Mouse (Mus musculus): ENCODE data around the gene Stk39. TPM values are rescaled to one million over a fixed set of nuclear protein-coding genes. Genes with fewer than 3 reads are reported as not detected.

Gene Stk39
- polyA plus RNA-seq, 1 experiment from 2014 or later: 7.8 TPM

- DNase-seq (ENCODE audit: low spot score) (no peak), ATAC-seq (replicated peaks; ENCODE audit: low FRiP score) (no peak)
- Histone ChIP-seq H3K36me3 (ENCODE audit: control insufficient read depth, insufficient read depth, low read length) (no peaks in the 10 kb centered on the region), H3K9ac (ENCODE audit: low read depth, low read length) (no peak overlapping the region), H3K4me1 (replicated peaks; ENCODE audit: control insufficient read depth, insufficient read depth, low read length) (no peaks in the 10 kb centered on the region), H3K4me3 (ENCODE audit: low read depth, low read length) (no peak overlapping the region), H3K9me3 (ENCODE audit: control insufficient read depth, low read length) (no peaks in the 10 kb centered on the region), H3K27me3 (replicated peaks; ENCODE audit: control insufficient read depth, insufficient read depth, low read length) (no peaks in the 10 kb centered on the region), H3K4me2 (no peak overlapping the region), H3K27ac (ENCODE audit: low read depth, low read length) (no peak overlapping the region)
- WGBS: 80% methylated on average over 5 of the region's 5 CpGs
Measured at GRCm38 (mm10) chr2:68232929-68233328, 239.1 kb downstream of the Stk39 start.

- no peaks in the 10 kb centered on the region for H3K36me3 ChIP-seq (ENCODE audit: control insufficient read depth, insufficient read depth, low read length)
- H3K4me1 ChIP-seq (replicated peaks; ENCODE audit: control insufficient read depth, insufficient read depth, low read length): no peaks in the 10 kb centered on the region
- no peak for DNase-seq (ENCODE audit: low spot score)
- no peak overlapping the region for H3K9ac ChIP-seq (ENCODE audit: low read depth, low read length)
- H3K9me3 ChIP-seq (ENCODE audit: control insufficient read depth, low read length): no peaks in the 10 kb centered on the region
- ATAC-seq (replicated peaks; ENCODE audit: low FRiP score): no peak
- H3K4me3 ChIP-seq (ENCODE audit: low read depth, low read length): no peak overlapping the region
- no peak overlapping the region for H3K4me2 ChIP-seq
- H3K27me3 ChIP-seq (replicated peaks; ENCODE audit: control insufficient read depth, insufficient read depth, low read length): no peaks in the 10 kb centered on the region
- no peak overlapping the region for H3K27ac ChIP-seq (ENCODE audit: low read depth, low read length)
- 68% methylated on average over 2 of the region's 2 CpGs for WGBS
Measured at GRCm38 (mm10) chr2:68229872-68230271, 242.2 kb downstream of the Stk39 start.

- WGBS: 57% methylated on average over 2 of the region's 2 CpGs
- H3K27ac ChIP-seq (ENCODE audit: low read depth, low read length): no peak overlapping the region
- no peak overlapping the region for H3K9ac ChIP-seq (ENCODE audit: low read depth, low read length)
- no peak overlapping the region for H3K4me2 ChIP-seq
- no peaks in the 10 kb centered on the region for H3K27me3 ChIP-seq (replicated peaks; ENCODE audit: control insufficient read depth, insufficient read depth, low read length)
- no peak for DNase-seq (ENCODE audit: low spot score)
- no peaks in the 10 kb centered on the region for H3K9me3 ChIP-seq (ENCODE audit: control insufficient read depth, low read length)
- no peaks in the 10 kb centered on the region for H3K36me3 ChIP-seq (ENCODE audit: control insufficient read depth, insufficient read depth, low read length)
- H3K4me1 ChIP-seq (replicated peaks; ENCODE audit: control insufficient read depth, insufficient read depth, low read length): no peaks in the 10 kb centered on the region
- no peak overlapping the region for H3K4me3 ChIP-seq (ENCODE audit: low read depth, low read length)
- ATAC-seq (replicated peaks; ENCODE audit: low FRiP score): no peak
Measured at GRCm38 (mm10) chr2:68229081-68229480, 243.0 kb downstream of the Stk39 start.

- DNase-seq (ENCODE audit: low spot score) (no peak), ATAC-seq (replicated peaks; ENCODE audit: low FRiP score) (no peak)
- Histone ChIP-seq H3K36me3 (ENCODE audit: control insufficient read depth, insufficient read depth, low read length) (no peaks in the 10 kb centered on the region), H3K27ac (ENCODE audit: low read depth, low read length) (no peak overlapping the region), H3K4me1 (replicated peaks; ENCODE audit: control insufficient read depth, insufficient read depth, low read length) (no peaks in the 10 kb centered on the region), H3K27me3 (replicated peaks; ENCODE audit: control insufficient read depth, insufficient read depth, low read length) (no peaks in the 10 kb centered on the region), H3K4me2 (no peak overlapping the region), H3K9me3 (ENCODE audit: control insufficient read depth, low read length) (no peaks in the 10 kb centered on the region), H3K4me3 (ENCODE audit: low read depth, low read length) (no peak overlapping the region), H3K9ac (ENCODE audit: low read depth, low read length) (no peak overlapping the region)
- 71% methylated on average over 5 of the region's 5 CpGs for WGBS
Measured at GRCm38 (mm10) chr2:68222227-68222873, 249.7 kb downstream of the Stk39 start.

- ATAC-seq (replicated peaks; ENCODE audit: low FRiP score): no peak
- Histone ChIP-seq H3K4me1 (replicated peaks; ENCODE audit: control insufficient read depth, insufficient read depth, low read length) (no peaks in the 10 kb centered on the region), H3K4me2 (no peak overlapping the region), H3K9me3 (ENCODE audit: control insufficient read depth, low read length) (no peaks in the 10 kb centered on the region), H3K27me3 (replicated peaks; ENCODE audit: control insufficient read depth, insufficient read depth, low read length) (no peaks in the 10 kb centered on the region), H3K36me3 (ENCODE audit: control insufficient read depth, insufficient read depth, low read length) (no peaks in the 10 kb centered on the region), H3K4me3 (ENCODE audit: low read depth, low read length) (no peak overlapping the region), H3K9ac (ENCODE audit: low read depth, low read length) (no peak overlapping the region), H3K27ac (ENCODE audit: low read depth, low read length) (no peak overlapping the region)
- DNase-seq (ENCODE audit: low spot score): no peak
- WGBS: 68% methylated on average over 4 of the region's 4 CpGs
Measured at GRCm38 (mm10) chr2:68221226-68221625, 250.8 kb downstream of the Stk39 start.

- Histone ChIP-seq H3K4me1 (replicated peaks; ENCODE audit: control insufficient read depth, insufficient read depth, low read length) (no peaks in the 10 kb centered on the region), H3K9ac (ENCODE audit: low read depth, low read length) (no peak overlapping the region), H3K27me3 (replicated peaks; ENCODE audit: control insufficient read depth, insufficient read depth, low read length) (no peaks in the 10 kb centered on the region), H3K9me3 (ENCODE audit: control insufficient read depth, low read length) (no peaks in the 10 kb centered on the region), H3K27ac (ENCODE audit: low read depth, low read length) (no peak overlapping the region), H3K4me3 (ENCODE audit: low read depth, low read length) (no peak overlapping the region), H3K4me2 (no peak overlapping the region), H3K36me3 (ENCODE audit: control insufficient read depth, insufficient read depth, low read length) (no peaks in the 10 kb centered on the region)
- ATAC-seq (replicated peaks; ENCODE audit: low FRiP score) (no peak), DNase-seq (ENCODE audit: low spot score) (no peak)
- WGBS: 67% methylated on average over 4 of the region's 4 CpGs
Measured at GRCm38 (mm10) chr2:68219823-68220222, 252.2 kb downstream of the Stk39 start.

DNA sequence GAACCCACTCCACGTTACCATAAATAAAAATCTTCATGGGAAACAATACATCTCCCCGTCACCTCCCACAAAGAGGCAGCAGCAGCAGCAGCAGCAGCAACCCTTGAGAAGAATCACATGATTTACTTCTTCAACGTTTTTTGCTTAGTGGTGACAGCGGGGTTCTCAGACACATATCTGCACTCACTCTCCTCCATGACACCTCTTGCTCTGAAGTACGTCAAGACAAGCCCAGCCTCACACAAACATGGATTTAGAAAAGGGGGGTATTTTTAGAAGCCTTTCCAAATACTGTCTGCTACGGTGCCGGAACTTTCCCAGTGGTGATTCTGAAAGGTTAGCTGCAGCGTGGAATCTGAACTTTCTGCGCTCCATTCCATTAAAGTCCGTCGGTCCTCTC lies 256.9 kb downstream of the Stk39 start:
- no peak overlapping the region for H3K4me2 ChIP-seq
- no peak overlapping the region for H3K27ac ChIP-seq (ENCODE audit: low read depth, low read length)
- H3K4me1 ChIP-seq (replicated peaks; ENCODE audit: control insufficient read depth, insufficient read depth, low read length): no peaks in the 10 kb centered on the region
- ATAC-seq (replicated peaks; ENCODE audit: low FRiP score) (no peak), DNase-seq (ENCODE audit: low spot score) (no peak)
- no peaks in the 10 kb centered on the region for H3K36me3 ChIP-seq (ENCODE audit: control insufficient read depth, insufficient read depth, low read length)
- H3K4me3 ChIP-seq (ENCODE audit: low read depth, low read length): no peak overlapping the region
- H3K9me3 ChIP-seq (ENCODE audit: control insufficient read depth, low read length): no peaks in the 10 kb centered on the region
- 82% methylated on average over 11 of the region's 11 CpGs for WGBS
- H3K9ac ChIP-seq (ENCODE audit: low read depth, low read length): no peak overlapping the region
- H3K27me3 ChIP-seq (replicated peaks; ENCODE audit: control insufficient read depth, insufficient read depth, low read length): no peaks in the 10 kb centered on the region

DNA sequence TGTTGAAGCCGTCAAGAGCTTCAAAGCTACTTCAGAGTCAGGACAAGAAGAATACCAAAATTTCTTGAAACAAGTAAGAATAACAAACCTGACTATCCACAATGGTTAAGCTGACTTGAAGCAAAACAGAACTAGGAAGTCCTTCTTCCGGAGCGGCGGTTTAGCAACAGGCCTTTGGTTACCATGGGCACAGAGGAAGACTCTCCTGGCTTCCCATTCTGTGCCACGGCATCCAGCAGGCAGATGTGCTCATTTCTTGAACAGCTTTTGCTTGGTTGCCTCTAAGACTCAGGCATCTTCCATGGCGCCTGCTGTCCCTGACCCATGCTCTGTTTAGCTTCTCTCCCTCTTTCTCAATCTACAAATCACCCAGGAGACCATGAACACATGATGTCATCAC lies 257.7 kb downstream of the Stk39 start:
- no peaks in the 10 kb centered on the region for H3K9me3 ChIP-seq (ENCODE audit: control insufficient read depth, low read length)

GRCm38 (mm10) chr2:68211443-68211842 lies 260.6 kb downstream of the Stk39 start:
- H3K36me3 ChIP-seq (ENCODE audit: control insufficient read depth, insufficient read depth, low read length): no peaks in the 10 kb centered on the region
- no peaks in the 10 kb centered on the region for H3K9me3 ChIP-seq (ENCODE audit: control insufficient read depth, low read length)
- H3K4me2 ChIP-seq: no peak overlapping the region
- no peak overlapping the region for H3K9ac ChIP-seq (ENCODE audit: low read depth, low read length)
- no peaks in the 10 kb centered on the region for H3K4me1 ChIP-seq (replicated peaks; ENCODE audit: control insufficient read depth, insufficient read depth, low read length)
- no peak overlapping the region for H3K27ac ChIP-seq (ENCODE audit: low read depth, low read length)
- WGBS: 92% methylated on average over 7 of the region's 7 CpGs
- no peak for ATAC-seq (replicated peaks; ENCODE audit: low FRiP score)
- DNase-seq (ENCODE audit: low spot score): no peak
- no peaks in the 10 kb centered on the region for H3K27me3 ChIP-seq (replicated peaks; ENCODE audit: control insufficient read depth, insufficient read depth, low read length)
- H3K4me3 ChIP-seq (ENCODE audit: low read depth, low read length): no peak overlapping the region

More for the DNA sequence above, 257.7 kb downstream of the Stk39 start:
- H3K36me3 ChIP-seq (ENCODE audit: control insufficient read depth, insufficient read depth, low read length): no peaks in the 10 kb centered on the region
- WGBS: 80% methylated on average over 6 of the region's 6 CpGs
- H3K4me1 ChIP-seq (replicated peaks; ENCODE audit: control insufficient read depth, insufficient read depth, low read length): no peaks in the 10 kb centered on the region
- no peak overlapping the region for H3K27ac ChIP-seq (ENCODE audit: low read depth, low read length)
- no peak overlapping the region for H3K4me2 ChIP-seq
- H3K9ac ChIP-seq (ENCODE audit: low read depth, low read length): no peak overlapping the region
- DNase-seq (ENCODE audit: low spot score) (no peak), ATAC-seq (replicated peaks; ENCODE audit: low FRiP score) (no peak)
- H3K4me3 ChIP-seq (ENCODE audit: low read depth, low read length): no peak overlapping the region
- no peaks in the 10 kb centered on the region for H3K27me3 ChIP-seq (replicated peaks; ENCODE audit: control insufficient read depth, insufficient read depth, low read length)

Data from liver, embryonic 11.5 days (tissue).